Mouse (Mus musculus): ENCODE measurements at regions not wholly inside any gene's neighbourhood (a gene's known extent, or its start where the extent isn't known, plus 50 kb on each side); places are given as distances from the start of the nearest gene placed in this dataset.

DNA sequence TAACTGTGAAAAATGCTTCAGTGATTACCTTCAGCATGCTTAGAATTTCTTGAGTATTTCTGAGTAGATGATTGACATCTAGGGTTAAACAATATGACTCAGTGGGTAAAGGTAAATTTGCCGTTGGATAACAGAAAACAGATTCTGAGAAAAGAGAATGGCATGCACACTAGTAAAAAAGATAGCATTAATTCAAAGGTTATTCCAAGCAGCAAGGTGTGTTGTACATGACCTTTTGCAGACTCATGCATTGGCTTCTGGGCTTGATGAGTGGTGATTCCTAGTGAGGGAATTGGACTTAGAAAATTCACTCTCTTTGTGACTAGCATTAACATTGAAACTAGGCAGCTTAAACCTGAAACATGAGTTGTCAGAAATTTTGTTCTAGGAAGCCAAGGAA is 665.2 kb upstream of the Fat3 start:
- no peak for TF ChIP-seq RCOR1 (IDR thresholded peaks at IDR 0.05; ENCODE audit: low read depth, low read length)
- no peak for TF ChIP-seq HCFC1 (IDR thresholded peaks at IDR 0.05; ENCODE audit: low read depth, low read length)
